Mouse (Mus musculus) neural tube, embryonic 10.5 days (tissue): ENCODE data around the gene Arpc3.

Experiments
- DNase-seq: peaks from one replicate; pipeline ENCODE4 v3.0.0-alpha.2; 2017; ENCODE audit warnings: low spot score; ENCODE audit errors: extremely low spot score

Arpc3 gene

DNA sequence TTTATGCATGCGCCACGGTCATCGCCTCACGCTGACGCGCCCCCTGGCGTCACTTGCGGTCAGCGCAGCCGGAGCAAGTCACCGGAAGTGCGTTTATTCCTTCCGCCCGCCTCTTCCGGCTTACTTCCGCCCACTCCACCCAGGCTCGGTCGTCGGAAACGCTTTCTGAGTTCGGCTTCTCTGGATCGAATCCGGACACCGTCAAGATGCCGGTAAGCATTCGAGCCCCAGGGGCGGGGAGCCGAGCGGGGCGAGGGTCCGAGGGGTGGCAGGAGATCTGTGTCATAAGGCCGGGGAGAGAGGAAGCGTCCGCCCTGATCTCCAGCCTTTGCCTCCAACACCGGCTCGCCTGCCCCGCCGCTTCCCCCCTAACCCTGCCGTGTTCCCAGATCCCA is at the start of gene Arpc3:
Gene Arpc3, plus strand, starts transcription at position 93 of the 395 bp plus-strand sequence.
- peak; percentile 94 for DNase-seq

DNA sequence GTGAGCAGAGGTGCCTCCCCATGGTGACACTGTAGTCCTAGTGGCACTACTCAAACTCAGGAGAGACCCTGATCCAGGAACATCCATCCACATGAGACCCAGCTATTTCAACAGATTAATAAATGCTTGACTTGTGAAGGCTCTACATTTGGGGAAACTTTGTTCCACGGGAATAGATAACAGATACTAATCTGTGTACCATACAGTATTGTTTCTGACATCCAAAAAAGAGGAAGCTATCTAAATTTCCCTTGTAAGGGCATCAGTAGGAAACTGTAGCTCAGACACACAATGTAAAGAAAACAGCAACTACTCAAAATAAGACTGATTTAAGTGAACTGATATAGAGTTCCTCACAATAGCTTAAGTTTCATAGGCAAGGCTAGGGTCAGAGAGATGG is 48.8 kb upstream of the Arpc3 start:
- no peak for DNase-seq

DNA sequence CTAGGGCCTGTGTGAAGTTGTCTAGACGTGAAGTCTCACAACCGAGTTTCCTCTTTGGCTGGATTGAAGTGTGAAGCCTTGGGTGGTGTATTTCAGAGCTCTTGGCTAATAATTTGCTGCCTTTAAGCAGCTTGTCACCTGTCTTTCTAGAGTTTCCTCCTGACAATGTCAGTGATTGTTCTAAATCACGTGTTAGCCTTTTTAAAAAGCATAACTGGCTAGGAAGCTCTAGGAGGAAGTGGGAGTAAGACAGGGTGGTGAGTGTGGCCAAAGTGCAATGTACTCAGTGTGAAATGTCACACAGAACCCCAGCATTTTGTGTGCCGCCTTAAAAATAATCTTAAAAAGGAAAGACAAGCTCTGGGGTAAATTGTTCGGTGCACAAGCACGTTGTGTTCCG is 47.9 kb upstream of the Arpc3 start:
- no peak for DNase-seq

DNA sequence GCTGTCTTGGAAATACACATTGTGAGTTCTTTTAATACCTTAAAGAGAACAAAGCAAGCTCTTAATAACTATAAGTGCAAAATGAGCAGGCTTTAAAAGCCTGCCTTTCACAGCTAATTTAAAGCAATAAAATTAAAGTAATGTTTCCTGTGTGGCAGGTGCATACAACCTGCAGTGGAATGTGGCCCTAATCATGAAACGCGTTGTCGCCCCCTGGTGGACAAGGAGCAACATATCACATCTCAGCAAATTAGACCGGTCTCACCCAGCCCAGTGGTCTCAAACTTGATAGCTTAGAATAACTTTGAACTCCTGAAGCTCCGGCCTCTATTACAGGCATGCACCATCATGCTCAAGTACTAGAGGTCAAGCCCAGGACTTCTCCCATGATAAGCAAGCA is 47.4 kb upstream of the Arpc3 start:
- DNase-seq = peak; percentile 70

DNA sequence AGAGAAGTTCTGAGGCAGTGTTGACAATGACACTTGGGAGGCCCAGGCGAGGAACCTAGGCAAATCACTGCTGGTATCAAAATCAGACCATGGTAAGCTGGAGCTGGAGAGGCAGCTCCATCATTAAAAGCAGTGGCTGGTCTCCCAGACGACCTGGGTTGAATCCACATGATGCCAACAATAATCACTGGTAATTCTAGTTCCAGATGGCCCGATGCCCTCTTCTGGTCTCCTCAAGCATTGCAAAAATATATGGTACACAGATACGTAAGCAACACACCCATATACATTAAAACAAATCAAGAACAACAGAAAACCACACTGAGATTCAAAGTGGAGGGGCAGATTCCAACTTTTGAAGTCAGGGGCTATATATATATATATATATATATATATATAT is 45.9 kb upstream of the Arpc3 start:
- no peak for DNase-seq

DNA sequence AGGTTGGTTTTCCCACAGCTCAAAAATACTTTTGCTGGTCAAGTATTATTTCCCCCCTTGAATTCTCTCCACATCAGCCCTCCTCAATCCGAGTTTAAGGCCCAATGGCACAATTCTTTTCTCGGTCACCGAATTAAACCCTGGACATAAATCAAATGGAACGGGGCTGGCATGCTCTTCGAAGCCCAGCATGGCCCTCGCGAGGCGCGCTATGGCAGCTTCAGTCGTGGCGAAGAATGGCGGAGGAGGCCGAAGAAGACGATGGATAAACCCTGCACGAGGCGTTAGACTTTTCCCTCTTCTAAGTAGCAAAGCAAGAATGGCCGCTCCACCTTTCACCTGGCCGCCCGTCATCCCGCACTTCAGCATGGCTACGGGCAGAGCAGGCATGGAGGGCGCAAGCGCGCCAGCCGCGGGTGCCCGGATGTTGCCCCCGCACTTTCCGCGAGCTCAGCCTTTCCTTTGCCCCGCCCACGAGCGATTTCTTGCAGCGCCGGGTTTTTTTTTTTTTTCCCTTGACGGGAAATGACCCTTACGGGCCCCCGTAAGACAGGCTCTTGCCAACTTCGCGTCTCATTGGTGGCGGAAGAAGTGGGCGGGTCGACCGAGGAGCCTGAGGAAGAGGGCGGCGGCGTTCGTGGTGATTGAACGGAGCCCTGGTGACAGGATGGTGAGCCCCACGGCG is 37.7 kb upstream of the Arpc3 start, which contains the start of the genes Rad9b and Vps29:
Gene Rad9b, minus strand, starts transcription at position 427 of the 685 bp plus-strand sequence.
Gene Vps29, plus strand, starts transcription at position 563 of the 685 bp plus-strand sequence.
- DNase-seq = peak; percentile 99

DNA sequence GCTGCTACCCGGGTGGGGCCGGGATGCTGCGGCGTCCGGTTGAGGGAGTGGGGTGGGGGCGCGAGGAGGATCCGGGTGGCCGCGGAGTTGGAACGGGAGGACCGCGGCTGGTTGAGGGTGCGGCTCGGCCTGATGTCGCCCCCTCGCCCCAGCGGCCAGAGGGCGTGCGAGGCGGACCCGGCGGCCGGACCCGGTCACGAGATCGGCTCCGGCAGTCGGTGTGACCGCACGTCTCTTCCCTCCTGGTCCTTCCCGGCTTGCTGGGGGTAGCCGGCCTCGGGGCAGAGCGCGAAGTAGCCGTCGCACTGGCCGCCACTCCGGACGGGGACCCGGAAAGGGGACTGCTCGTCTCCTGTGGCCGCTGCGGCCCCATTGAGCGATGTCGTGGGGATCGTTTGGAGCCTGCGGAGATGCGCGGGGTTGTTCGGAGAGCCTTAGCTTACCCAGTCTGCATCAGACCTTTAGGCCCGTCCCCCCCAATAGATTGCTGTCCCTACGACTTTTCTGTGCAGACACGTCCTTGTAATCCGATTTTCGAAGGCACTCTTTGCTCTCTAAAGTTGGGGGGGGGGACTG is 37.1 kb upstream of the Arpc3 start:
- DNase-seq = no peak

DNA sequence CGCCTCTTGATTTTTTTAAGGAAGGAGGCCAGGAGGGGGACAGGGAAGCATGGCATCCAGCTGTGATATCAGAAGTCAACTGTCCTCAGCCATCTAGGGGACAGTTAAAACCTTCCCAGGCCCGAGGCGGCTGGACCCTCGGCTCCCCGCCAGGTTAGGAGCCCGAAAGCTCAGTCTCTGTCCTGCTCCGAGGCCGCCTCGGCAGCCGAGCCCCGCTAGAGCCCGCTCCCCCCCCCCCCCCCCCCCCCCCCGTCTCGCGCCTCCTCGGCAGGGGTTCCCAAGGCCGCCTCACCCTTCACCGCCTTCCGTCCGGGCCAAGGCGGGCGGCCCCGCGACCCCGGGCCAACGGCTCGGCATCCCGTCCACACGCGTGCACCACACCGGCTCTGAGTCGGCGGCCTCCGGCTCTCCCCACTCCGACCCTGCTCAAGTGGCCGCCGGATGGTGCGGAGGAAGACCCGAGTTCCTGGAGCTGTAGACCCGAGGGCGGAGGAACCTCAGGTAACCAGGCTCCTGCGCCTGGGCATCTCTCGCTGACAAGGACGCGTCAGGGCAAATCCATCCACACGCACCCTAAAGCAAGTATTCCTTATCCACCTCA is 20.0 kb upstream of the Arpc3 start, which contains the start of gene Gpn3:
Gene Gpn3, plus strand, starts transcription at position 286 of the 601 bp plus-strand sequence.
- DNase-seq = no peak

DNA sequence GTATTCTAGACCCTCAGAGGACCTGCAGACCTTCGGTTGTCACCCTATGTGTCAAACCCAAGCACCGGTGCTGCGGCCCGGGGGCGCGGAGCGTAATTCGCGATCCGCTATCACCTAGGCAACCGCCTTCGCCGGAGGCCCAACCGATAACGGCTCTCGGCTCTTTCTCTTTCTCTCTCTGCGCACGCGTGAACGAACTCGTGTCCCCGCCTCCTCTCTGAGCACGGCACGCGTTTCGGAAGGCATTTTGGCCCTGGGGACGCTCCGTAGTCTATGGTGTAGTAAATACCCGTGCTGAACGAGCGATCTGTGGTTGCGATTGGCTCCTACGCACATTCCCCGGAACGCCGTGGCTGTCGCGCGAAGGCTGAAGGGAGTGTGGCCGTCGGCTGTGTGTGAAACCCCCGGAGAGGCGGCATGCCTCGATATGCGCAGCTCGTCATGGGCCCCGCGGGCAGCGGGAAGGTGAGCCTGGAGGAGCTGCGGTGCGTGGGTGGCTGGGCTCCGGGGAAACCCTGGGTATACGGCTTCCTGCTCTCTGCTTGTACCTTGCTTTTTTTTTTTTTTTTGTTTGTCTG is 19.4 kb upstream of the Arpc3 start, which contains the start of gene Fam216a:
Gene Fam216a, minus strand, starts transcription at position 173 of the 578 bp plus-strand sequence.
- DNase-seq = peak; percentile 100

DNA sequence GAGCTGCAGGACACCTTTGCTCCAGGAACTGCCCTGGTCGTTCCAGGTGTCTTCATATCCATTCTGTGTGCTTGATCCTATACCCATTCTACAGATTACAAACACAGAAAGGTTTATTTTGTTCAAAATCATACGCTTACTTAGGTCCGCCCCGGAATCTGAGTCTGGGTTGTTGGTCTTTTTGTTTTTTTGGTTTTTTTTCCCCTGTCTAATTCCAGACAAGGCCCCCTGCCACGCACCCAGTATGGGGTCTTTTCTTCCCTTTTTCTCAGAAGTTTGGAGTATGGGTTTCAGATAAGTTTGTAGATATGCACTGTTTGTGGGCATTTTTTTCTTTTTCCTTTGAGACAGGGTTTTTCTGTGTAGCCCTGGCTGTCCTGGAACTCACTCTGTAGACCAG is 18.8 kb upstream of the Arpc3 start:
- no peak for DNase-seq

DNA sequence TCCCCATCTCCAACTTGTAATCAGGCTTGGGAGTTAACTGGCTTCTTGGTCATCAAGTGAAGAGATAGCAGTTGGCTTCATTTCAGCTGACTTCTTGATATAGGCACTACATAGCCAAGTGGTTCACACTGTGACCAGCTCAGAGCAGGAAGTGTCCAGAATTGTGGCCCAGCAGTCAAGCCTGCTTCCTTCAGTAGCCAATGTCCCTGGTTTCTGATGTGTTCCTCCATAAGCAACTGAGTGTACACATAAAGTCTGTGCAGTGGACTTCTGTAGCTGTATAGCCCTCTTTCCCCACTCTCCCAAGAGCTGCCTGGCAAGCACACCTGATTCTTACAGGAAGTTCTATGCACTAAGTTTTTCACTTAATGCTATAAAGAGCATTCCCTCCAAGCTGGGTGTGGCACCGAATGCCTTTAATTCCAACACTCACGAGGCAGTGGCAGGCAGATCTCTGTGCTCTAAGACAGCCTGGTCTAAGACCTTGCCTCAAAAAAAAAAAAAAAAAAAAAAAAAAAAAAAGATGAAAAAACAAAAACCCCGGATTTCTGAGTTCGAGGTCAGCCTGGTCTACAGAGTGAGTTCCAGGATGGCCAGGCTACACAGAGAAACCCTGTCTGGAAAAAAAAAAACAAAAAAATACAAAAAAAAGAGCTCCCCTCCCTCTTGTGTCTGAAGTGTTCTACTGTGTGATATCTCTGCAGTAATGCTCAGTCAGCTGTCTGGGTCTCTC is 14.4 kb upstream of the Arpc3 start:
- DNase-seq = no peak

DNA sequence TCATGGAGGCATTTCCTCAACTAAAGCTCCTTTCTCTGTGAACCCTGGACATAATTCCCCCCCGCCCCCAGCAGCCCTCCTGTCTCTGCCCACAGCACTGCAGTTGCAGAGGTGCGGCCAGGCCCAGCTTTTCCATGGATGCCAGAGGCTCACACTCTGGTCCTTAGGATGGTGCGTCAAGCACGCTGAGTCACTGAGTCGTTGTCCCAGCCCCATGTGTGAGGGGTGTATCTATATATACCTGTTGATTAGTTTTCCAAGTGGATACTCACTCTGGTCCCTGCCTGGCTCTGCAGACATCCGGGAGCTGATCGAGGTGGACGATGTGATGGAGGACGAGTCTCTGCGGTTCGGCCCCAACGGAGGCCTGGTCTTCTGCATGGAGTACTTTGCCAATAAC is 13.5 kb upstream of the Arpc3 start:
- DNase-seq = no peak

DNA sequence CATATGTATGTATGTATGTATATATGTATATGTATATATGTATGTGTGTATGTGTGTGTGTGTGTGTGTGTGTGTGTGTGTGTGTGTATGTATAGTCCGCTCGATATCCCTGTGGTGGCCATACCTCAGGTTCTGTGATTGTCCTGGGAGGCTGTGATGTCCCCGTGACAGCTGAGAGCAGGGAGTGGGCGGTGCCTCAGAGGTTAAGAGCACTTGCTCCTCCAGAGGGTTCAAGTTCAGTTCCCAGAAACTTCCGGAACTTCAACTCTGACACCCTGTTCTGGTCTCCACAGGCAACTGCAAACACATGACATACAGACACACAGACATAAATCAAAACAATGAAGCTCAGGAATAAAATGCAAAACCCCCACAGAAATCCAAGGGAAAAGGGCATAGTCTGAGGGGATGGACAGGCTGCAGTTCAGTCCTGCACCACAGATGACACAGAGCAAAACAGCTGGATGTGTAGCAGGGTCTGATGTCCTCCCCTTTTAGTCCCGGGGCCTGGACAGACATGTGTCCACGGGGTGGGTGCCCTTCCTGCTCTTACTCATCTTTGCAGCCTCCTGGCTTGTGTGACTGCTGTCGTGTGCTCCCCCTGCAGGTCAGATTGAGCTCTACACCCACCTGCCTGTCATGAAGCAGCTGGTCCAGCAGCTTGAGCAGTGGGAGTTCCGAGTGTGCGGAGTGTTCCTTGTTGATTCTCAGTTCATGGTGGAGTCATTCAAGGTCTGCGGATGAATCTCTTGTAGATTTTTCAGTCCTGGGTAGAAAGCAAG is 12.1 kb upstream of the Arpc3 start:
- DNase-seq = peak; percentile 66

DNA sequence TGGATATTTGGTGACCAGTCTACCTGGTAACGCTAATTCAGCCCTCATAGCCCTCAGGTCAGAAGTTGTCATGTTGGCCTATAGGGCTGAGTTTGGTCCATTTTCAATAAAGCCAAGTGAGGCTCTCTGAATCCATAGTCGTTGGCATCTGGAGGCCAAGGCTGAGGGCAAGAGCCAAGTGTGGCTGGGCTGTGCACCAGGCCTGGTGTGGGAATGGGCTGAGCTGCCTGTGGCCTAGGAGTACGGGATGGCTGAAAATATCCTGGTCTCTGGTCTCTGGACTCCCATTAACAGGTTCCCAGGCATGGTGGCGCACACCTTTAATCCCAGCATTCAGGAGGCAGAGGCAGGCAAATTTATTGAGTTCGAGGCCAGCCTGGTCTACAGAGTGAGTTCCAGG is 1.7 kb upstream of the Arpc3 start:
- DNase-seq = no peak

DNA sequence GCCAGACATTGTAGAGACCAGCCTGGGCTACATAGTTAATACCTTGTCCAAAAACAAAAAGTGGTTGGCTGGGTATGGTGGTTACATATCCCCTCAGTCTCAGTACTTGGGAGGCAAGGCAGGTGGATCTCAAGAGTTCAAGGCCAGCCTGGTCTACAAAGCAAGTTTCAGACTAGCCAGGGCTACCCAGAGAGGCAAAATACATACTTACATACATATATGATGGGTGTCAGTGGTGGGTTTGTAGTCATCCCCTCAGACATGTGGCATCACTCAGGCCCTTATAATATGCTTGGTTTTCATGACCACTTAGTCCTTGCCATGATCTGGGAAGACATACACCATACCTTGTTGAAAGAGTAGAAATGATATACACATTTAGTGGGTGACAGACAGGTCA is 1.0 kb upstream of the Arpc3 start:
- no peak for DNase-seq

DNA sequence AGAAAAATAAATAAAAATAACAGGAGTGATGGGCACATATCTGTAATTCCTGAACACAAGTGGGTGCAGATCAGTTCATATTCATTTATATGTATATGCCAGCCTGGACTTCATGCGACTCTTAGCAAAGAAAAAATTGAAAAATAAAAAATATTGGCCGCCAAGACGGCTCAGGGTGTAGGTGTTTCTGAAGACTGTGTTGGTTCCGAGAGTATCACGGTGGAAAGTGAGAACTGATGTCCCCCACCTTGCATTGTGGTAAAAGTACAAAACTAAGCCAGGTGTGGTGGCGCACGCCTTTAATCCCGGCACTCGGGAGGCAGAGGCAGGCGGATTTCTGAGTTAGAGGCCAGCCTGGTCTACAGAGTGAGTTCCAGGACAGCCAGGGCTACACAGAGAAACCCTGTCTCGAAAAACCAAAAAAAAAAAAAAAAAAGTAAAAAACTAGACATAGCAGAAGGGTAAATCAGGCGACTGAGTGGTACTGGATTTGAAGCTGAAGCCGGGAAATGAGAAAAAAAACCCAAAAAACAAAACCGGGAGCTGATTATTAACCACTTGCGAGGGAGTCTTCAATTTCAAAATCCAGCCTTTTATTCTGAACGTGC is 396 bp upstream of the Arpc3 start:
- DNase-seq = no peak

DNA sequence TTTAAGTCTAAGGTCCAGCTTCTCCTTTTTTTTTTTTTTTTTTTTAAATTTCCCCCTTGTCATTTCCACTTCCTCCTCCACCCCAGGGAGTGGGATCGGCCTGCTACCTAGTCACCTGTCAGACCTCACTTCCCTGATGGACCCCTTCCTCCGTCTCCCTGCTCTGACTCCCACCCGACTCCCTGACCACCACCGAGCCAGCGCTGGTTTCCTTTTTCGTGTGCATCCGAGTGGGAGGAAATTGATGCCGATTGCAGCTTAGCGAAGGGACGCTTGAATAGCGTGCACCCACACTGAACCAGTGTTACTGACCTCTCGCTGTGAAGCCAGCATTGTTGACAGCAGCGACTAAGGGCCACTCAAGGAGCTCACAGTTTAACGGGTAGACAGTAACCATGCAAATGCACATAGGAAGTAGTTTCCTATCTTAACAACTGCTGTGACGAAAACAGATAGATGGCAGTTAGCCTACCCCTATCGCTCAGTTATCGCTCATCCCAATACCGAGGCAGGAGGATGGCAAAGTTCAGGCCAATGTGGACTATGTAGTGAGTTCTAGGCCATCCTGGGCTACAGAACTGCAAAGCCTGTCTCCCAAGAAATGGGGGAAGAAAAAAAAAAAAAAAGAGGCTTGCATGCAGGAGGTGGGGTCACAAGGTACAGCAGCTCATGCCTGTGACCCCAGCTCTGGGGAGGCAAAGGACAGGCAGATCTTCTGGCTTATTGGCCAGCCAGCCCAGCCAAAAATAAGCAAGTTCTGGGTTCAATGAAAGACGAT is 738 bp downstream of the Arpc3 start:
- DNase-seq = no peak

DNA sequence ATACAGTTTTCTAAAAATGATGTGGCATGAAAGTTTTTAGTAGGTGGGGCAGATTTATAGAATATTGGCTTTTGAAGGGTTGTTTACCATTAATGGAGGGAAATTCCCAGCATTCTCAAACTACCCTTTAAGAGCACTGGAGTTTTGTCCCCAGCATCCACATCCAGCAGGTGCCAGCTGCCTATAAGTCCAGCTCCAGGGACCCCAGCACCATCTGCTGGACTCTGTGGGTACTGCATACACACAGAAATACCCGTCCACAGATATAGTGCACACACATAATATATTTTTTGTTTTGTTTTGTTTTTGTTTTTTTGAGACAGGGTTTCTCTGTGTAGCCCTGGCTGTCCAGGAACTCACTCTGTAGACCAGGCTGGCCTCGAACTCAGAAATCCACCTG is 2.2 kb downstream of the Arpc3 start:
- peak; percentile 75 for DNase-seq

DNA sequence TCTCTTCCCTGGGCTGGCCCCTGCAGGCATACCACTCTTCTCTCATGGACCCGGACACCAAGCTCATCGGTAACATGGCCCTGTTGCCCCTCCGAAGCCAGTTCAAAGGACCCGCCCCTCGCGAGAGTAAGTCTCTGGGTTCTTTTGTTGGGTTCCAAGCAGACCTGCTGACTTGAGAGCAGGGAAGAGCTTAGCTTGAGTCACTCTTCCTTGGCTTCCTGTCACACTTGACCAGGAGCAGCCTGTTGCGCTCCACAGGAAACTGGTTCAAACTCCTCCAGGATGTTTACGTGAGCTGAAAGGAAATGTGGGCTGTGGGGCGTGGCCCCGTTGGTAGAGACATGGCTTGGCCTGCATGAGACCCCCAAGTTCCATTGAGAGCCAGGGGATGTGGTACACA is 5.1 kb downstream of the Arpc3 start:
- no peak for DNase-seq

DNA sequence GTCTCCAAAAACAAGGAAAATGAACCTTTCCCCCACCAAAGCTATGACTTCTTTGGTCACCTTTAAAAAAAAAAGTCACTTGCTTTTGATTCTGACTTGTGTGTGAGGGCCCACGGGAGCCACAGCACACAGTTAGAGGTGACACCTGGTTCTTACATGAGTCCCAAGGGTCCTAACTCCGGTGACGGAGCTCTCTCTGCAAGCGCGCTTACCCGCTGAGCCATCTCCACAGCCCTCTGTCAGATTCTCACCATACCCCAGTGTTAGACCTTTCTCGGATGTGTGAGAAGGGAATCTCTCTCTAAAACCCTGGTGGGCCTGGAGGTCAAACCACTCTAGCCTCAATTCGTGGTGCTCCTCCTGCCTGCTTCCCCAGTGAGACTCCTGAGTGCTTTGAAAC is 5.8 kb downstream of the Arpc3 start:
- no peak for DNase-seq
